Mouse (Mus musculus) spleen, adult 2 months (tissue): ENCODE results near the gene Sh3bgrl3. TPM values are rescaled to one million over a fixed set of nuclear protein-coding genes. Genes with fewer than 3 reads are reported as not detected.
"Not testable (repeated sequence)": the region's sequence is repeated elsewhere in the genome, so short reads cannot be mapped to it uniquely, and the experiment has no call there.

Experiments
- DNase-seq, 2 experiments: peaks; one replicate each; pipeline versions ENCODE4 v3.0.0 to v3.0.0-alpha.2; 2012 to 2021; ENCODE audit warnings: low spot score in 2 of 2, low read depth in 1 of 2
- H3K27ac ChIP-seq: fragments of 200-500 bp; 2 replicates; pipeline ENCODE4 v1.5.1; 2012; ENCODE audit warnings: low read length, inconsistent platforms; ENCODE audit not compliant: insufficient read depth
- H3K27me3 ChIP-seq: fragments of 200-500 bp; 2 replicates; pipeline ENCODE4 v1.6.1; 2012; ENCODE audit warnings: mild to moderate bottlenecking, moderate library complexity, low read length, inconsistent platforms; ENCODE audit not compliant: control insufficient read depth, insufficient read depth
- H3K36me3 ChIP-seq: fragments of 200-500 bp; 2 replicates; pipeline ENCODE4 v1.6.1; 2012; ENCODE audit warnings: mild to moderate bottlenecking, low read length, inconsistent platforms; ENCODE audit not compliant: control insufficient read depth, insufficient read depth
- H3K4me1 ChIP-seq: fragments of 200-500 bp; 2 replicates; pipeline ENCODE4 v1.6.1; 2011; ENCODE audit warnings: inconsistent platforms; ENCODE audit not compliant: control insufficient read depth, insufficient read depth, insufficient read length
- H3K4me3 ChIP-seq: fragments of 200-500 bp; 2 replicates; pipeline ENCODE4 v1.5.1; 2011; ENCODE audit warnings: mild to moderate bottlenecking, inconsistent platforms; ENCODE audit not compliant: insufficient read depth, insufficient read length; ENCODE audit errors: extremely low read depth
- CTCF ChIP-seq: fragments of 200-500 bp; IDR thresholded peaks from 2 replicates; pipeline ENCODE4 v1.5.1; 2011; ENCODE audit warnings: mild to moderate bottlenecking, inconsistent platforms; ENCODE audit not compliant: insufficient read depth, insufficient read length, insufficient replicate concordance; ENCODE audit errors: extremely low read depth
- POLR2A ChIP-seq: fragments of 200-500 bp; IDR thresholded peaks from 2 replicates; pipeline ENCODE4 v1.6.1; 2011; ENCODE audit warnings: low read depth, low read length, inconsistent platforms
- WGBS: fragments of 180-500 bp; shearing (Covaris S2); methylation state at CpG from one replicate; pipeline ENCODE4 v1.1.7; 2018; 5-methylcytosine and 5-hydroxymethylcytosine counted together
- polyA plus RNA-seq: library from polyadenylated mRNA; depleted of rRNA; stranded (reverse); fragments of >200 nt; gene quantifications from 2 replicates; pipeline ENCODE4 v1.2.3, GENCODE M21; 2012; rRNA removed

Sh3bgrl3 gene
- polyA plus RNA-seq: 1,465 and 2,211 TPM in 2 replicates

DNA sequence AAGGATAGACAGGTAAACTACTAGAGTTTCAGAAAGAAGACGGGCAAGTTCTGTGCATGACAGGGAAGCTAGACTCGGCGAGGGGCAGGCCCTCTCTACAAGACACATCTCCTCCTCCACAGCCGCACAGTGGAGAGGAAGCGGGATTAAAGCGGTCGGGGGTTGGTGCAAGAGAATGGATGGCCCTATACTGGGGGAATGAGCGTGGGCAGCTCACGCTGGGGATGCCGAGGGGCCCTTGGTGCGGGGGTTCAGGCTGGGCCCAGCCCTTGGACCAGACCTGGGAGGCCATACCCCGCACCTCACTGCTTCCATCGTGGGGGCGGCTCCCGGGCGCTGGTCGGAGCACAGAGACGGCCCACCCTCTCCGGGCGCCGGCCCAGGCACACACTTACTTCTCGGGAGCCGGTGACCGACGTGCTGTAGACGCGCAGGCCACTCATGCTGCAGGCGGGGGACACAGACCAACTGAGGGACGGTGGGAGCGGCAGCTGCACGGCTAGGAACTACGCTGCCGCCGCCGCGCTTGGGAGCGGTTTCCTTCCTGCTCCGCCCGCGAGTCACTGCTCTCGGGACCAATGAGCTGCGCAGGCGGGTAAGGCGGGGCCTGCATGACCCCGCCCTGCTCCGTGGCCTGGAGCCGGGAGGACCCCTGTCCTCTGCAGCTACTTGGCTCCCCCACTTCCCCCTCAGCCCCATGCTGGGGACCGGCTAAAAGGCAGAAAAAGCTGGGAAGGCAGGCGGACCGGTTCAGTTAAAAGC, at the start of gene Sh3bgrl3:
Sh3bgrl3 (minus strand) TSS at position 569 of the 762 bp plus-strand sequence.
- H3K4me1 ChIP-seq: peaks cover 26% of the 10 kb centered on the region
- TF ChIP-seq CTCF (no peak), POLR2A (peak; percentile 95)
- H3K36me3 ChIP-seq: peaks cover 17% of the 10 kb centered on the region
- H3K4me3 ChIP-seq: peak within 1 kb of the TSS; percentile 92
- peak within 1 kb of the TSS; percentile 94 for H3K27ac ChIP-seq
- DNase-seq: peak in 1 of 2 experiments; percentile 91
- H3K27me3 ChIP-seq: no peaks in the 10 kb centered on the region
- WGBS: under 1% methylated on average over 50 of the region's 50 CpGs

DNA sequence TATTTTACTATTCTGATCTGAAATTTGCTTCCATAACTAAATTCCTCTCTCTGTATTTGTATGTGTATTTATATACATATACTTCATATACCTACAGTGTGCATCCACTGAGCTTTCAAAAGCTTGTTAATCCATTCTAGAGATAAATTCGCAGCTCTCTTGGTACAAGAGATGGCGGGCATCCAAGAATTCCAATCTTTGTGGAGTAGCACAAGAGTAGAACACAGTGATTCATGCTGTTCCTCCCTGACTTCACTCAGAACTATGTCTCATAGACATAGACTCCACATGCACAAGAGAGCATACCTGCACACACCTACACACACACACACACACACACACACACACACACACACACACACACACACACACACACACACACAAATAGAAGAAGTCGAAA, 43.8 kb upstream of the Sh3bgrl3 start:
- no peaks in the 10 kb centered on the region for H3K27me3 ChIP-seq
- peaks cover under 1% of the 10 kb centered on the region; the same call in 1 of the 2 replicates for H3K4me1 ChIP-seq
- H3K36me3 ChIP-seq: peaks cover 5% of the 10 kb centered on the region; the same call in 1 of the 2 replicates
- DNase-seq: no peak
- 85% methylated on average over 3 of the region's 3 CpGs for WGBS
- TF ChIP-seq CTCF (no peak), POLR2A (no peak)
- H3K27ac ChIP-seq: no peak overlapping the region
- no peak overlapping the region for H3K4me3 ChIP-seq

DNA sequence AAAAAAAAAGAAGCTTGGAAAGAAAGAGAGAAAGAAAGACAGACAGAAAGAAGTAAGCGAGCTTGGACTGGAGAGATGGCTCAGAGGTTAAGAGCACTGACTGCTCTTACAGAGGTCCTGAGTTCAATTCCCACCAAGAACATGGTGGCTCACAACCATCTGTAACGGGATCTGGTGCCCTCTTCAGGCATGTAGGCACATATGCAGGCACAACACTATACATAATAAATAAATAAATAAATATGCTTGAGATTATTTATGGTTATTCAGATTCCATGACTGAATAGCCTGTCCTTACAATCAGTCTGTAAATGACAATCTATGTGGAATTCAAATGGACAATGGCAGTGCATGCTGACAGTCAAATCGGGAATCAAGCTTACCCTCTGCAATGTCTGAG, 38.3 kb upstream of the Sh3bgrl3 start:
- no peak for DNase-seq
- TF ChIP-seq CTCF: no peak
- TF ChIP-seq POLR2A: no peak
- Histone ChIP-seq H3K27ac (no peak overlapping the region), H3K4me3 (no peak overlapping the region), H3K36me3 (peaks cover 11% of the 10 kb centered on the region), H3K27me3 (no peaks in the 10 kb centered on the region), H3K4me1 (no peaks in the 10 kb centered on the region)
- WGBS: 91% methylated on average over 3 of the region's 3 CpGs

DNA sequence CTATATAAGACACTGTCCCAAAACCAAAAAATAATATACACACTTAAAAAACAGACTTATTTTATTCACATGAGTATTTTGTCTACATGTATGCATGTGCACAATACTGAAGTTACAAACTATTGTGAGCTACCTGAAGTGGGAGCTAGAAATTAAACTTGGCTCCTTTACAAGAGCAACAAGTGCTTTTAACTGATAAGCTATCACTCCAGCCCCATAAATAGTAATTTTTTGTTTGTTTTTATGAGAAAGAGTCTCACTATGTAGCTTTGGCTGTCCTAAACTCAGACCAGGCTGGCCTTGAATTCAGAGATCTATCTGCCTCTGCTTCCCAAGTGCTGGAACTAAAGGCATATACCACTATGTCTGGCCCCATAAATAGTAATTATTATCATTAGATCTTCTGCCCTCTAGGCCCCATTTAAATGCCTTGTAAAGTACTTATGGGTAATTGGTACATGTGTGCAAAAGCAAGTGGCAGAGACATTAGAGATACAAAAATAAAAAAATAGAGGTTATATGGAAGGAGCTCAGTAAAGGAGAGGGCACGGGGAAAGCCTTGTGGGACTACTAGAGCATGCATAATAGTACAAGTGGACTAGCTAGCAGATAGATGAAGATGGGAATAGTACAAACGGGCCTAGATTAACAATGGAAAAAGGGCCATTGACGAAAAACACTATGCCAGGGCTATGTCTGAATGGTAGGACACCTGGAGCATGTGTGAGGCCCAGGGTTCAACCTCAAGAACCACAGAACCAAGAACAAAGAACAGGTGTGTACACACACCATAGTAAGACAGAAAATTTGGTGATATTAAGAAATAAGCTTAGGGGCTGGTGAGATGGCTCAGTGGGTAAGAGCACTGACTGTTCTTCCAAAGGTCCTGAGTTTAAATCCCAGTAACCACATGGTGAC, 37.2 kb upstream of the Sh3bgrl3 start:
- no peaks in the 10 kb centered on the region for H3K27me3 ChIP-seq

DNA sequence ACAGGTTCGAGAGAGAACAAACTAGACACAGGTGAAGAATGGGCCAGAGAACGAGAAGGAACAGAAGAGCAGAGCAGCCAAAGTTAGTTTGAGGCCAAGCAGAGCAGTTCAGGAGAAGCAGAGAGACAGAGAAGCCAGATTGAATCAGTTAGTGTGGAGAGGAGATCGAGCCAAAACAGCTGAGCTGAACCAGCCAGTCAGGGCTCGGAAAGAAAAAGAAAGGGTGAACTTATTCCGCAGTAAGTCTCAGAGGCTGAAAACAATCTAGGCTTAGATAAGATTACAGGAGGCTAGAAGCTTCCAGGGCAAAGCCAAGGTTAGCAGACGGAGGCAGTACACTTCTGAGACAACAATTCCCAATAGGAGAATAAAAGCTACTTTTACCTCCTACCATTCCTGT, 36.4 kb upstream of the Sh3bgrl3 start:
- Histone ChIP-seq H3K4me3 (peak overlapping the region; percentile 35), H3K27me3 (no peaks in the 10 kb centered on the region), H3K4me1 (no peaks in the 10 kb centered on the region), H3K36me3 (peaks cover 10% of the 10 kb centered on the region), H3K27ac (peak overlapping the region; percentile 93)
- TF ChIP-seq CTCF (no peak), POLR2A (no peak)
- WGBS: 39% methylated on average over 6 of the region's 6 CpGs
- DNase-seq: no peak

More for the DNA sequence above, 37.2 kb upstream of the Sh3bgrl3 start:
- DNase-seq: no peak
- H3K27ac ChIP-seq: peak overlapping the region; percentile 93; the same call in 1 of the 2 replicates
- WGBS: 31% methylated on average over 3 of the region's 3 CpGs
- no peaks in the 10 kb centered on the region for H3K4me1 ChIP-seq
- no peak overlapping the region for H3K4me3 ChIP-seq
- peaks cover 10% of the 10 kb centered on the region for H3K36me3 ChIP-seq
- TF ChIP-seq CTCF: no peak
- TF ChIP-seq POLR2A: no peak

DNA sequence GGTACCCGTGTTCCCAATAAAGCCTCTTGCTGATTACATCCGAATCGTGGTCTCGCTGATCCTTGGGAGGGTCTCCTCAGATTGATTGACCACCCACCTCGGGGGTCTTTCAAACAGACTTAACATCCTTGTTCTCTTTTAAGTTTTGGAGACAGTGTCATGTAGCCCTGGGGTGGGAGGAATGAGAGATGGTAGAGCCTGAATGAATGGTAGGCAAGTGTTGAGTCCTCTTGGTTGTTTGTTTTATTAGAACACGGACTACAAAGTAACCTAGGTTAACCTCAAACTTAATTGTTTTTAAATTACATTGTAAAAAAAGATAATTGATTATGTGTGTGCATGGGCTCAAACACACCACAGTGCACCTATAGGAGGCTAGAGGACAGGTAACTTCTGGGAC, 36.0 kb upstream of the Sh3bgrl3 start:
- 32% methylated on average over 6 of the region's 6 CpGs for WGBS
- peaks cover 10% of the 10 kb centered on the region for H3K36me3 ChIP-seq
- peak overlapping the region; percentile 48 for H3K4me3 ChIP-seq
- peak overlapping the region; percentile 93 for H3K27ac ChIP-seq
- no peaks in the 10 kb centered on the region for H3K4me1 ChIP-seq
- no peaks in the 10 kb centered on the region for H3K27me3 ChIP-seq
- no peak for DNase-seq
- no peak for TF ChIP-seq POLR2A
- TF ChIP-seq CTCF: no peak

DNA sequence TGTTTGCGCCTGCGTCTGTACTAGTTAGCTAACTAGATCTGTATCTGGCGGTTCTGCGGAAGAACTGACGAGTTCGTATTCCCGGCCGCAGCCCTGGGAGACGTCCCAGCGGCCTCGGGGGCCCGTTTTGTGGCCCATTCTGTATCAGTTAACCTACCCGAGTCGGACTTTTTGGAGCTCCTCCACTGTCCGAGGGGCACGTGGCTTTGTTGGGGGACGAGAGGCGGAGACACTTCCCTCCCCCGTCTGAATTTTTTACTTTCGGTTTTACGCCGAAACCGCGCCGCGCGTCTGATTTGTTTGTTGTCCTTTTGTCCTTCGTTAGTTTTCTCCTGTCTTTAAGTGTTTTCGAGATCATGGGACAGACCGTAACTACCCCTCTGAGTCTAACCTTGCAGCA, 31.5 kb upstream of the Sh3bgrl3 start:
- DNase-seq: peak; percentile 31 to 33
- Histone ChIP-seq H3K4me3 (peak overlapping the region; percentile 54), H3K27ac (peak overlapping the region; percentile 87), H3K4me1 (peaks cover 12% of the 10 kb centered on the region)
- H3K27me3 ChIP-seq, H3K36me3 ChIP-seq: not testable (repeated sequence)
- 6% methylated on average over 30 of the region's 30 CpGs for WGBS
